13 mouse cellular contexts compared by ENCODE assay signal in the genomic region with DNA sequence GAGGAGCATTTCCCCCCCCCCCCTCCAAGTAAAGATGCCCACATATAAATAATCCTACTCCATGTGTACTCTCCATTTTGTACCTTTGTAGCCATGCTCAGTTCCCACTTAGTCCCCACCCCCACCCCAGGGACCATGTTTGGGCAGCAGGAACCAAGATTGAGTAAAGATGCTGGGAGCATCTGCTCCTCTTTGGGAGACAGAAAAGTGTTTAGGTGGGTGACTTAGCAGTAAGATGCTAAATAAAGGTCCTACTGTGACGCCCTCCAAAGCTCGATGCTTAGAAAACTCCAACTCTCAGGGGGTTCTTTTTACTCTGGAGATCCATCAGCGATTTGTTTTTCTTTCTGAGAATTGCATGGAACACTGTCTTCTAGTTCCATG.
DNase-seq lines count a peak whose midpoint lies in the region; ATAC-seq and TF ChIP-seq lines count a peak whose summit lies in the region.
"Had no signal": no experiment of that assay in that cellular context is flagged by ENCODE, and none has a peak within 500 bp of the region (broad histone marks: within the 10 kb centered on the region; RNA-seq: fewer than 3 reads in every experiment).

No protein-coding gene starts in this region.

- no peaks in the 10 kb centered on the region for H3K79me2 ChIP-seq in heart, adult 2 months (replicated peaks; ENCODE audit: control insufficient read depth, insufficient read depth, low read length)
- peaks cover 4% of the 10 kb centered on the region; the same call in 1 of the 2 replicates for H3K79me2 ChIP-seq in CH12.LX (replicated peaks; ENCODE audit: control insufficient read depth, extremely low read depth, insufficient read depth, poor library complexity, severe bottlenecking)

- no peaks in the 10 kb centered on the region for H3K27me3 ChIP-seq in heart, adult 2 months (ENCODE audit: control insufficient read depth, insufficient read depth, low read length)
- no peaks in the 10 kb centered on the region for H3K27me3 ChIP-seq in heart, embryonic 16.5 days (ENCODE audit: control insufficient read depth, insufficient read depth, low read length)
- H3K27me3 ChIP-seq in CH12.LX (replicated peaks) = no peaks in the 10 kb centered on the region
- no peaks in the 10 kb centered on the region for H3K27me3 ChIP-seq in intestine, postnatal 0 days (replicated peaks; ENCODE audit: control insufficient read depth, insufficient read depth, low read length)
- H3K27me3 ChIP-seq: liver, embryonic 15.5 days; midbrain, embryonic 12.5 days had no signal

- no peak for TF ChIP-seq CTCF in heart, adult 2 months (IDR thresholded peaks at IDR 0.05)
- TF ChIP-seq CTCF in CH12.LX (conservative IDR thresholded peaks at IDR 0.05 in 1 of 2, IDR thresholded peaks at IDR 0.05 in 1 of 2; ENCODE audit: low read depth in 2 of 2, low read length in 2 of 2) = no peak
- no peak for TF ChIP-seq CTCF in intestine, postnatal 0 days (IDR thresholded peaks at IDR 0.05; ENCODE audit: low read depth)

- ATAC-seq in heart, embryonic 16.5 days (replicated peaks; ENCODE audit: extremely low read depth, insufficient read depth, low FRiP score) = no peak
- no peak for ATAC-seq in intestine, postnatal 0 days

- dilution Hi-C loops in CH12.LX (cut with MboI; ENCODE audit: extremely low pct_ligation_motif_present, extremely low pct_unique_long_range_greater_than_20kb, low sequenced_read_pairs) = no loop called here

- no peak for TF ChIP-seq EP300 in heart, adult 2 months (IDR thresholded peaks at IDR 0.05; ENCODE audit: insufficient read depth, low read depth, low read length)
- TF ChIP-seq EP300 in CH12.LX (IDR thresholded peaks at IDR 0.05; ENCODE audit: low read length) = no peak

- WGBS in heart, adult 2 months = 75% methylated on average over 3 of the region's 3 CpGs
- WGBS in heart, embryonic 16.5 days = 79% methylated on average over 3 of the region's 3 CpGs
- WGBS in intestine, postnatal 0 days = 91% methylated on average over 3 of the region's 3 CpGs

- H3K4me2 ChIP-seq in heart, embryonic 16.5 days (ENCODE audit: low read depth, low read length) = peak overlapping the region; percentile 69
- peak overlapping the region; percentile 90 for H3K4me2 ChIP-seq in CH12.LX (ENCODE audit: insufficient read depth, low read depth, poor library complexity, severe bottlenecking)
- H3K4me2 ChIP-seq in intestine, postnatal 0 days (replicated peaks; ENCODE audit: low read depth) = 0 out of 2 replicates have a peak overlapping the region, but pooled peaks have one; percentile 9
- H3K4me2 ChIP-seq: liver, embryonic 15.5 days; midbrain, embryonic 12.5 days had no signal

- H3K9ac ChIP-seq in heart, adult 2 months (ENCODE audit: low read depth, low read length) = no peak overlapping the region
- H3K9ac ChIP-seq in heart, embryonic 16.5 days (ENCODE audit: low read length) = no peak overlapping the region; the same call in 1 of the 2 replicates
- peak overlapping the region; percentile 60 for H3K9ac ChIP-seq in CH12.LX (ENCODE audit: insufficient read depth, low read depth)
- H3K9ac ChIP-seq in intestine, postnatal 0 days (ENCODE audit: low read depth, low read length) = no peak overlapping the region
- H3K9ac ChIP-seq: liver, embryonic 15.5 days; midbrain, embryonic 12.5 days had no signal

- H3K4me3 ChIP-seq in heart, adult 2 months = peak overlapping the region; percentile 44; the same call in 1 of the 2 replicates
- peak overlapping the region; percentile 38 for H3K4me3 ChIP-seq in heart, embryonic 16.5 days (ENCODE audit: low read length)
- H3K4me3 ChIP-seq in CH12.LX (replicated peaks in 1 of 3; ENCODE audit: low read depth in 2 of 3, low read length in 2 of 3, poor library complexity in 1 of 3) = peak overlapping the region in 2 of 3 experiments; percentile 40 to 46
- no peak overlapping the region for H3K4me3 ChIP-seq in intestine, postnatal 0 days (ENCODE audit: low read depth, low read length)
- H3K4me3 ChIP-seq: embryonic facial prominence, embryonic 10.5 days; liver, embryonic 15.5 days; midbrain, embryonic 12.5 days had no signal

- DNase-seq in heart, adult 2 months = no peak
- no peak for DNase-seq in heart, postnatal 14 days
- no peak for DNase-seq in heart, postnatal 36 days
- DNase-seq in CH12.LX (ENCODE audit: extremely low read depth) = no peak
- no peak for DNase-seq in Muller cell, postnatal 12 days (ENCODE audit: inconsistent ontology term)
- DNase-seq in kidney, adult 8-10 months = no peak
- DNase-seq: adrenal gland, postnatal 36 days; gastrocnemius, postnatal 14 days had no signal

- H3K9me3 ChIP-seq in heart, embryonic 16.5 days (replicated peaks; ENCODE audit: control insufficient read depth, low read length) = no peaks in the 10 kb centered on the region
- no peaks in the 10 kb centered on the region for H3K9me3 ChIP-seq in CH12.LX (replicated peaks; ENCODE audit: low read length)
- no peaks in the 10 kb centered on the region for H3K9me3 ChIP-seq in intestine, postnatal 0 days (ENCODE audit: control insufficient read depth)
- H3K9me3 ChIP-seq: embryonic facial prominence, embryonic 10.5 days; liver, embryonic 15.5 days; midbrain, embryonic 12.5 days had no signal

- peak overlapping the region; percentile 90 for H3K27ac ChIP-seq in heart, adult 2 months
- peak overlapping the region; percentile 93 for H3K27ac ChIP-seq in heart, embryonic 16.5 days (ENCODE audit: low read length)
- peak overlapping the region; percentile 65; the same call in 1 of the 2 replicates for H3K27ac ChIP-seq in CH12.LX (ENCODE audit: insufficient read depth, low read depth)
- H3K27ac ChIP-seq in intestine, postnatal 0 days (ENCODE audit: low read depth, low read length) = peak overlapping the region; percentile 58; the same call in 1 of the 2 replicates
- H3K27ac ChIP-seq: embryonic facial prominence, embryonic 10.5 days; liver, embryonic 15.5 days; midbrain, embryonic 12.5 days had no signal

- no peak for TF ChIP-seq RAD21 in CH12.LX (IDR thresholded peaks at IDR 0.05; ENCODE audit: low read depth, low read length)

- intact Hi-C loops in heart, adult 2 months (cut with DNase I) = loop anchor here (5.0 kb wide), 1 partner anchor 71 kb away; no protein-coding TSS in a partner anchor
- intact Hi-C loops in heart, postnatal 14 days (cut with DNase I) = no loop called here
- intact Hi-C loops in heart, postnatal 36 days (cut with DNase I) = no loop called here

- in situ Hi-C loops in CH12.LX (cut with MboI; ENCODE audit: low pct_ligation_motif_present, low pct_unique_long_range_greater_than_20kb, low sequenced_read_pairs) = loop anchor here (5.0 to 25.0 kb wide), 3 partner anchors 53 to 551 kb away; no protein-coding TSS in a partner anchor

- no peak for TF ChIP-seq POLR2A in heart, adult 2 months (IDR thresholded peaks at IDR 0.05; ENCODE audit: insufficient read depth, low read depth, low read length)
- TF ChIP-seq POLR2A in CH12.LX (IDR thresholded peaks at IDR 0.05; ENCODE audit: low read depth, low read length) = no peak

- H3K4me1 ChIP-seq in heart, adult 2 months (ENCODE audit: control insufficient read depth, insufficient read depth, low read length) = peaks cover 17% of the 10 kb centered on the region
- peaks cover 51% of the 10 kb centered on the region for H3K4me1 ChIP-seq in heart, embryonic 16.5 days (ENCODE audit: control insufficient read depth, insufficient read depth, low read length)
- peaks cover 32 to 59% of the 10 kb centered on the region in 2 experiments for H3K4me1 ChIP-seq in CH12.LX (ENCODE audit: control insufficient read depth in 1 of 2, insufficient read depth in 2 of 2)
- H3K4me1 ChIP-seq in intestine, postnatal 0 days (replicated peaks; ENCODE audit: control insufficient read depth, insufficient read depth, low read length) = peaks cover 14% of the 10 kb centered on the region
- H3K4me1 ChIP-seq: embryonic facial prominence, embryonic 10.5 days; liver, embryonic 15.5 days; midbrain, embryonic 12.5 days had no signal

- H3K36me3 ChIP-seq in heart, adult 2 months (ENCODE audit: control insufficient read depth, insufficient read depth, low read length) = no peaks in the 10 kb centered on the region
- no peaks in the 10 kb centered on the region for H3K36me3 ChIP-seq in heart, embryonic 16.5 days (ENCODE audit: control insufficient read depth, insufficient read depth)
- peaks cover 6 to 13% of the 10 kb centered on the region in 2 experiments for H3K36me3 ChIP-seq in CH12.LX (replicated peaks in 1 of 2; ENCODE audit: control insufficient read depth in 1 of 2, insufficient read depth in 1 of 2, low read length in 1 of 2)
- H3K36me3 ChIP-seq in intestine, postnatal 0 days (ENCODE audit: control insufficient read depth, insufficient read depth) = no peaks in the 10 kb centered on the region
- H3K36me3 ChIP-seq: embryonic facial prominence, embryonic 10.5 days; liver, embryonic 15.5 days; midbrain, embryonic 12.5 days had no signal

TF ChIP-seq in CH12.LX, 34 proteins besides CTCF, POLR2A, EP300 and RAD21:
- TF ChIP-seq ZC3H11A (IDR thresholded peaks at IDR 0.05; ENCODE audit: low read depth, low read length) = no peak
- TF ChIP-seq IRF4 (IDR thresholded peaks at IDR 0.05; ENCODE audit: low read depth, low read length) = no peak
- TF ChIP-seq ELF1 (IDR thresholded peaks at IDR 0.05; ENCODE audit: low read depth, low read length) = no peak
- TF ChIP-seq HCFC1 (IDR thresholded peaks at IDR 0.05; ENCODE audit: low read depth, low read length) = no peak
- 0 out of 2 replicates have a peak, but pooled peaks have one; percentile 9 for TF ChIP-seq ZMIZ1 (IDR thresholded peaks at IDR 0.05; ENCODE audit: low read depth, low read length)
- TF ChIP-seq E2F4 (IDR thresholded peaks at IDR 0.05; ENCODE audit: insufficient replicate concordance, low read depth, low read length) = no peak
- TF ChIP-seq POLR2AphosphoS2 (IDR thresholded peaks at IDR 0.05; ENCODE audit: low read depth, low read length) = no peak
- TF ChIP-seq CHD2 (IDR thresholded peaks at IDR 0.05; ENCODE audit: low read length) = peak; percentile 35; the same call in 1 of the 2 replicates
- no peak for TF ChIP-seq JUN (IDR thresholded peaks at IDR 0.05; ENCODE audit: insufficient read depth, low read depth, low read length)
- no peak for TF ChIP-seq PAX5 (IDR thresholded peaks at IDR 0.05; ENCODE audit: low read length)
- TF ChIP-seq SIN3A (IDR thresholded peaks at IDR 0.05; ENCODE audit: low read length) = 0 out of 2 replicates have a peak, but pooled peaks have one; percentile 8
- no peak for TF ChIP-seq UBTF (IDR thresholded peaks at IDR 0.05; ENCODE audit: low read depth, low read length)
TF ChIP-seq in CH12.LX: peak in this region for 3.

Comparison
In these comparisons a context has a peak if more than half of its experiments do, and no peak if none do; other contexts are left out.
1. H3K4me2 ChIP-seq: peak in every context shown above with its lines; median percentile 90 in CH12.LX; 69 in heart, embryonic 16.5 days; 9 in intestine, postnatal 0 days.